Mouse (Mus musculus): ENCODE measurements around the gene Cdc42ep5. TPM values are rescaled to one million over a fixed set of nuclear protein-coding genes. Genes with fewer than 3 reads are reported as not detected.

Cdc42ep5 gene
- polyA plus RNA-seq, 1 experiment, result 655 TPM

DNA sequence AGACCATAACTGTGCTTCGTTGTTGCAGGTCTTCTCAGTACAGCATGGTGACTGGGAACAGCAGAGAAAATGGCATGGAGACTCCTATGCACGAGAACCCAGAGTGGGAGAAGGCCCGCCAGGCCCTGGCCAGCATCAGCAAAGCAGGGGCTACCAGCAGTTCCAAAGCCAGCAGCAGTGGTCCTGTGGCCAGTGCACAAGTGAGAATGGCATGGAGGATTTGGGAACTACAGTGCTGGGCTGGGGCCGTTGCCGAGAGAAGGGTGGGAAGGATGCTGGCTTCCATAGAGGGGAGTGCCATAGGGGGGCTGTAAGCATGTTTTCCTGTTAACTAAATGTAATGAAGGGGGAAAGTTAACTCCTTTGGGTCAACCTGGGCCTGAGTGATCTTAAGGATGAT is 25.3 kb downstream of the Cdc42ep5 start:
- Histone ChIP-seq H3K36me3 (ENCODE audit: control insufficient read depth, insufficient read depth, low read length) (peaks cover 54% of the 10 kb centered on the region), H3K27ac (ENCODE audit: insufficient read depth, low read depth, low read length) (no peak overlapping the region), H3K4me3 (ENCODE audit: low read depth, low read length) (no peak overlapping the region), H3K27me3 (ENCODE audit: control insufficient read depth, insufficient read depth, low read length) (no peaks in the 10 kb centered on the region), H3K4me1 (ENCODE audit: control insufficient read depth, insufficient read depth, insufficient read length, low read length) (peaks cover 3% of the 10 kb centered on the region)
- 91% methylated on average over 5 of the region's 5 CpGs for WGBS
- TF ChIP-seq POLR2A (IDR thresholded peaks at IDR 0.05; ENCODE audit: low read depth, low read length), result no peak
- no peak for TF ChIP-seq CTCF (IDR thresholded peaks at IDR 0.05; ENCODE audit: extremely low read depth, insufficient read length, insufficient replicate concordance, low read depth, low read length)

DNA sequence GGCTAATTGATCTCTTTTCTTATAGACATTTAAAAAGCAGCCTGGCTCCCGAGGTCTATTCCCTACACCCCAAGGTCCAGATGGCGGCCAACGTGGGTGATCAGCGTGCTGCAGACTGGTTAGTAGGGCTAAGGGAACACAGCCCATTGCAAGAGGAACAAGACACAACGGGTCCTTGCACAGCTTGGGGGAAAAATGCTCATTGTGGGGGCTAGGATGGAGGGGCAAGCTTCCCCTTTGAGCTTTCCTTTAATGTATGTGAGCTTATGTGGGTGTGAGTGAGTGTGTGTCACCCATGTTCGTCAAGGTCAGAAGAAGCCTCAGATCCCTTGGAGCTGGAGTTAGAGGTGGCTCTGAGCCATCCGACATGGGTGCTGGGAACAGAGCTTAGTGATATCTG is 26.0 kb downstream of the Cdc42ep5 start:
- 82% methylated on average over 7 of the region's 7 CpGs for WGBS
- Histone ChIP-seq H3K27me3 (ENCODE audit: control insufficient read depth, insufficient read depth, low read length) (no peaks in the 10 kb centered on the region), H3K27ac (ENCODE audit: insufficient read depth, low read depth, low read length) (no peak overlapping the region), H3K36me3 (ENCODE audit: control insufficient read depth, insufficient read depth, low read length) (peaks cover 47% of the 10 kb centered on the region), H3K4me3 (ENCODE audit: low read depth, low read length) (no peak overlapping the region), H3K4me1 (ENCODE audit: control insufficient read depth, insufficient read depth, insufficient read length, low read length) (peaks cover 3% of the 10 kb centered on the region)
- TF ChIP-seq POLR2A (IDR thresholded peaks at IDR 0.05; ENCODE audit: low read depth, low read length) (no peak), CTCF (IDR thresholded peaks at IDR 0.05; ENCODE audit: extremely low read depth, insufficient read length, insufficient replicate concordance, low read depth, low read length) (no peak)

DNA sequence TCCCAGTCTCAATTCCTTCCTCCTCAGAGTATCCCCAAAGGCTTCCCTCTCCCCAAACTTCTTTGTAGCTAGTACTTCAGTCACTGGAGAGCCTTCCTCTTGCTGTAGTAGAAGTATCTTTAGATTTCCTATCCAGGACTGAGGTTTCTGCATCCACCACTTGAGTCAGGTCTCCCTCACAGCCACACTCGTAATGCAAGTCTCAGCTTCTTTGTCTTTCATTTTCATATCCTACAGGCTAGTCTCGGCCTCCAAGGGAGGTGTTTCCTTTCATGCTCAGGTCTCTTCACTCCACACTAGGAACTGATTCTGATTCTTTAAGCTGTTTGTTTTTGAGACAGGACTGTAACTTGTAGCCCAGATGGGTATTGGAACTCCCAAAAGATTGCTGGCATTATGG is 26.5 kb downstream of the Cdc42ep5 start:
- no peak overlapping the region for H3K27ac ChIP-seq (ENCODE audit: insufficient read depth, low read depth, low read length)
- H3K4me1 ChIP-seq (ENCODE audit: control insufficient read depth, insufficient read depth, insufficient read length, low read length), result peaks cover 3% of the 10 kb centered on the region
- no peak overlapping the region for H3K4me3 ChIP-seq (ENCODE audit: low read depth, low read length)
- no peaks in the 10 kb centered on the region for H3K27me3 ChIP-seq (ENCODE audit: control insufficient read depth, insufficient read depth, low read length)
- WGBS, result 62% methylated on average over 2 of the region's 2 CpGs
- TF ChIP-seq POLR2A (IDR thresholded peaks at IDR 0.05; ENCODE audit: low read depth, low read length) (no peak), CTCF (IDR thresholded peaks at IDR 0.05; ENCODE audit: extremely low read depth, insufficient read length, insufficient replicate concordance, low read depth, low read length) (no peak)
- peaks cover 42% of the 10 kb centered on the region for H3K36me3 ChIP-seq (ENCODE audit: control insufficient read depth, insufficient read depth, low read length)

- Histone ChIP-seq H3K4me3 (ENCODE audit: low read depth, low read length) (peak overlapping the region; percentile 84), H3K27me3 (ENCODE audit: control insufficient read depth, insufficient read depth, low read length) (no peaks in the 10 kb centered on the region), H3K36me3 (ENCODE audit: control insufficient read depth, insufficient read depth, low read length) (peaks cover 37% of the 10 kb centered on the region), H3K4me1 (ENCODE audit: control insufficient read depth, insufficient read depth, insufficient read length, low read length) (peaks cover 3% of the 10 kb centered on the region), H3K27ac (ENCODE audit: insufficient read depth, low read depth, low read length) (peak overlapping the region; percentile 9; the same call in 1 of the 2 replicates)
- 30% methylated on average over 3 of the region's 3 CpGs for WGBS
- TF ChIP-seq POLR2A (IDR thresholded peaks at IDR 0.05; ENCODE audit: low read depth, low read length) (no peak), CTCF (IDR thresholded peaks at IDR 0.05; ENCODE audit: extremely low read depth, insufficient read length, insufficient replicate concordance, low read depth, low read length) (no peak)
These were observed 26.9 kb downstream of the Cdc42ep5 start for GRCm38 (mm10) chr7:4137746-4138145.

DNA sequence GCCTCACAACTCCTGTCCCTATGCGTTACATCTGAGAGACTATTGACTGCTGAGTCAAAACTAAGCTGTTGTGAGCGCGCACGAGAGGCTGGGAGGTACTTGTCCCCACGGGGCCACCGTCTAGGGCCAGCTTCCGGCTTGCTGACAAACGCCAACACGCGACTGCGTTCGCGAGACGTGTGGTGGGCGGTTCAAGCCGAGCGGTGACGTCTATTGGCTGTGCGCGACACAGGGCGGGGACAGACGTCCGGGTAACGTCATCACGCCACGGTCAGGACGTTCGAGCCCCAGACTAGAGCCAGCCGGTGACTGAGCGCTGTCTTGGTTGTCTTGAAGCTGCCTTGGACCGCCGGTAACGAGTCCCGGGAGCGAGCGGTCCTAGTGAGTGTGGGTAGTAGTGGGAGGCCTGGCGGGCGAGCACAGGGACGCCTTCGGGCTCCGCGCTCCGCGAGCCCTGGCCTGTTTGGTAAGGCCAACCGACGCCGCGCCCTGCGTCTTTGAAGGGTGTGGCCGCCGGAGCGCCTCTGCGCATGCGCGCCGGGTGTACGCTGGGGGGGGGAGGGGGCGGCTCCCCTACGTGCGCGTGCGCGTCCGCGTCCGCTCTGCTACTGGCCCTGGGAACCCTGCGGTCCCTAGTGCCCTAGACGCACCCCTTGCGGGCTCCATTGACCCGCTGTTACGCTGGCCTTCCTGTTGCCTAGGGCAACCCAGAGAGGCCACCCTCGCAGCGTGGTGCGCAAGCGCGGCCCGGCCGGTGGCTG is 27.7 kb downstream of the Cdc42ep5 start, which contains the start of gene Leng8:
Gene Leng8 (plus strand): TSS at position 269 of the 761 bp plus-strand sequence.
- Histone ChIP-seq H3K36me3 (ENCODE audit: control insufficient read depth, insufficient read depth, low read length) (peaks cover 29% of the 10 kb centered on the region), H3K27ac (ENCODE audit: insufficient read depth, low read depth, low read length) (peak within 1 kb of the TSS; percentile 97), H3K4me1 (ENCODE audit: control insufficient read depth, insufficient read depth, insufficient read length, low read length) (peaks cover 3% of the 10 kb centered on the region), H3K4me3 (ENCODE audit: low read depth, low read length) (peak within 1 kb of the TSS; percentile 84), H3K27me3 (ENCODE audit: control insufficient read depth, insufficient read depth, low read length) (no peaks in the 10 kb centered on the region)
- under 1% methylated on average over 78 of the region's 78 CpGs for WGBS
- TF ChIP-seq POLR2A (IDR thresholded peaks at IDR 0.05; ENCODE audit: low read depth, low read length) (peak; percentile 85), CTCF (IDR thresholded peaks at IDR 0.05; ENCODE audit: extremely low read depth, insufficient read length, insufficient replicate concordance, low read depth, low read length) (no peak)

- H3K4me3 ChIP-seq (ENCODE audit: low read depth, low read length), result peak overlapping the region; percentile 84
- TF ChIP-seq CTCF (IDR thresholded peaks at IDR 0.05; ENCODE audit: extremely low read depth, insufficient read length, insufficient replicate concordance, low read depth, low read length), result no peak; the same call in 1 of the 2 replicates
- no peak for TF ChIP-seq POLR2A (IDR thresholded peaks at IDR 0.05; ENCODE audit: low read depth, low read length)
- peak overlapping the region; percentile 38; the same call in 1 of the 2 replicates for H3K27ac ChIP-seq (ENCODE audit: insufficient read depth, low read depth, low read length)
- H3K4me1 ChIP-seq (ENCODE audit: control insufficient read depth, insufficient read depth, insufficient read length, low read length), result peaks cover 5% of the 10 kb centered on the region
- WGBS, result under 1% methylated on average over 16 of the region's 16 CpGs
- H3K27me3 ChIP-seq (ENCODE audit: control insufficient read depth, insufficient read depth, low read length), result no peaks in the 10 kb centered on the region
- peaks cover 24% of the 10 kb centered on the region for H3K36me3 ChIP-seq (ENCODE audit: control insufficient read depth, insufficient read depth, low read length)
These were observed 28.3 kb downstream of the Cdc42ep5 start for GRCm38 (mm10) chr7:4136404-4136770.

DNA sequence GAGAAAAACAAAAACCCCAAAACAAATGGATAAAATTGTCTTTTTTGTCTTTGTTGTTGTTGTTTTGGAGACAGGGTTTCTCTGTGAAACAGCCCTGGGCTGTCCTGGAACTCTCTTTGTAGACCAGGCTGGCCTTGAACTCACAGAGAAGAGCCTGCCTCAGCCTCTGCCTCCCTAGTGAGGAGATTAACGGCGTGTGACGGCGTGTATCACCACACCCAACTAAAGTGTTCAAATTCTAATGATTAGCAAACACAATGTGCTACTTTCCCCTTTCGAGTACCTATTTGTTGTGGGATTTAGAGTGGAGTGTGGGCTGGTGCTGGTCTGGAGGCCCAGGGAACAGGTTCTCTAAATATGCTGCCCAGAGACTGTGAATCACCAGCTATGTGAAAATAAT is 29.7 kb downstream of the Cdc42ep5 start:
- TF ChIP-seq CTCF (IDR thresholded peaks at IDR 0.05; ENCODE audit: extremely low read depth, insufficient read length, insufficient replicate concordance, low read depth, low read length) (no peak), POLR2A (IDR thresholded peaks at IDR 0.05; ENCODE audit: low read depth, low read length) (no peak)
- no peak overlapping the region for H3K27ac ChIP-seq (ENCODE audit: insufficient read depth, low read depth, low read length)
- WGBS, result 53% methylated on average over 5 of the region's 5 CpGs
- H3K4me3 ChIP-seq (ENCODE audit: low read depth, low read length), result no peak overlapping the region
- H3K36me3 ChIP-seq (ENCODE audit: control insufficient read depth, insufficient read depth, low read length), result peaks cover 11% of the 10 kb centered on the region
- H3K27me3 ChIP-seq (ENCODE audit: control insufficient read depth, insufficient read depth, low read length), result no peaks in the 10 kb centered on the region
- H3K4me1 ChIP-seq (ENCODE audit: control insufficient read depth, insufficient read depth, insufficient read length, low read length), result peaks cover 11% of the 10 kb centered on the region
